Mouse (Mus musculus): ENCODE results near the gene Angel2. TPM values are rescaled to one million over a fixed set of nuclear protein-coding genes. Genes with fewer than 3 reads are reported as not detected.

Angel2 gene
- polyA plus RNA-seq, 1 experiment from 2014 or later: 44.8 TPM

- Histone ChIP-seq H3K27me3 (ENCODE audit: insufficient read depth, low read length) (no peaks in the 10 kb centered on the region), H3K9ac (replicated peaks; ENCODE audit: low read length) (no peak overlapping the region), H3K36me3 (ENCODE audit: insufficient read depth, low read length) (peaks cover 16% of the 10 kb centered on the region), H3K4me3 (ENCODE audit: low read length) (no peak overlapping the region), H3K4me2 (replicated peaks; ENCODE audit: low read depth, low read length) (no peak overlapping the region), H3K4me1 (ENCODE audit: insufficient read depth, low read length) (peaks cover 27% of the 10 kb centered on the region), H3K27ac (ENCODE audit: low read length) (no peak overlapping the region), H3K9me3 (ENCODE audit: low read length) (no peaks in the 10 kb centered on the region)
- WGBS: 60% methylated on average over 1 of the region's 1 CpGs
- ATAC-seq (ENCODE audit: low FRiP score, low TSS enrichment): no peak
Measured at GRCm38 (mm10) chr1:190974833-190975232, 49.9 kb downstream of the Angel2 start.

GRCm38 (mm10) chr1:190976887-190977573, 52.1 kb downstream of the Angel2 start:
- Histone ChIP-seq H3K4me3 (ENCODE audit: low read length) (peak overlapping the region; percentile 71), H3K27ac (ENCODE audit: low read length) (no peak overlapping the region), H3K36me3 (ENCODE audit: insufficient read depth, low read length) (peaks cover 10% of the 10 kb centered on the region), H3K9me3 (ENCODE audit: low read length) (no peaks in the 10 kb centered on the region), H3K4me1 (ENCODE audit: insufficient read depth, low read length) (peaks cover 30% of the 10 kb centered on the region), H3K4me2 (replicated peaks; ENCODE audit: low read depth, low read length) (peak overlapping the region; percentile 99), H3K9ac (replicated peaks; ENCODE audit: low read length) (peak overlapping the region; percentile 36; the same call in 1 of the 2 replicates), H3K27me3 (ENCODE audit: insufficient read depth, low read length) (no peaks in the 10 kb centered on the region)
- no peak for ATAC-seq (ENCODE audit: low FRiP score, low TSS enrichment)
- 25% methylated on average over 11 of the region's 11 CpGs for WGBS

GRCm38 (mm10) chr1:190978001-190978400, 53.1 kb downstream of the Angel2 start:
- no peaks in the 10 kb centered on the region for H3K27me3 ChIP-seq (ENCODE audit: insufficient read depth, low read length)
- H3K9ac ChIP-seq (replicated peaks; ENCODE audit: low read length): peak overlapping the region; percentile 82
- under 1% methylated on average over 22 of the region's 22 CpGs for WGBS
- peak overlapping the region; percentile 71 for H3K4me3 ChIP-seq (ENCODE audit: low read length)
- peaks cover 28% of the 10 kb centered on the region for H3K4me1 ChIP-seq (ENCODE audit: insufficient read depth, low read length)
- H3K4me2 ChIP-seq (replicated peaks; ENCODE audit: low read depth, low read length): peak overlapping the region; percentile 99
- H3K27ac ChIP-seq (ENCODE audit: low read length): no peak overlapping the region
- no peak for ATAC-seq (ENCODE audit: low FRiP score, low TSS enrichment)
- peaks cover 9% of the 10 kb centered on the region for H3K36me3 ChIP-seq (ENCODE audit: insufficient read depth, low read length)
- no peaks in the 10 kb centered on the region for H3K9me3 ChIP-seq (ENCODE audit: low read length)

GRCm38 (mm10) chr1:190978511-190979073, 53.7 kb downstream of the Angel2 start:
- Histone ChIP-seq H3K9me3 (ENCODE audit: low read length) (no peaks in the 10 kb centered on the region), H3K9ac (replicated peaks; ENCODE audit: low read length) (peak overlapping the region; percentile 82), H3K27ac (ENCODE audit: low read length) (peak overlapping the region; percentile 89), H3K4me3 (ENCODE audit: low read length) (peak overlapping the region; percentile 71), H3K4me2 (replicated peaks; ENCODE audit: low read depth, low read length) (peak overlapping the region; percentile 99), H3K27me3 (ENCODE audit: insufficient read depth, low read length) (no peaks in the 10 kb centered on the region), H3K36me3 (ENCODE audit: insufficient read depth, low read length) (peaks cover 4% of the 10 kb centered on the region), H3K4me1 (ENCODE audit: insufficient read depth, low read length) (peaks cover 25% of the 10 kb centered on the region)
- under 1% methylated on average over 46 of the region's 46 CpGs for WGBS
- peak; percentile 77 for ATAC-seq (ENCODE audit: low FRiP score, low TSS enrichment)

- Histone ChIP-seq H3K4me1 (ENCODE audit: insufficient read depth, low read length) (peaks cover 25% of the 10 kb centered on the region), H3K4me3 (ENCODE audit: low read length) (peak within 1 kb of the TSS; percentile 71), H3K27me3 (ENCODE audit: insufficient read depth, low read length) (no peaks in the 10 kb centered on the region), H3K9me3 (ENCODE audit: low read length) (no peaks in the 10 kb centered on the region), H3K4me2 (replicated peaks; ENCODE audit: low read depth, low read length) (peak within 1 kb of the TSS; percentile 99), H3K27ac (ENCODE audit: low read length) (peak within 1 kb of the TSS; percentile 89), H3K9ac (replicated peaks; ENCODE audit: low read length) (peak within 1 kb of the TSS; percentile 82), H3K36me3 (ENCODE audit: insufficient read depth, low read length) (peaks cover 4% of the 10 kb centered on the region; the same call in 1 of the 2 replicates)
- WGBS: under 1% methylated on average over 38 of the region's 38 CpGs
- peak; percentile 98 for ATAC-seq (ENCODE audit: low FRiP score, low TSS enrichment)
Measured at GRCm38 (mm10) chr1:190979100-190979563, 54.2 kb downstream of the Angel2 start, which contains the start of gene Vash2. Gene Vash2 (minus strand): TSS chr1:190979296.

- Histone ChIP-seq H3K4me2 (replicated peaks; ENCODE audit: low read depth, low read length) (no peak overlapping the region), H3K9me3 (ENCODE audit: low read length) (no peaks in the 10 kb centered on the region), H3K27me3 (ENCODE audit: insufficient read depth, low read length) (no peaks in the 10 kb centered on the region), H3K36me3 (ENCODE audit: insufficient read depth, low read length) (no peaks in the 10 kb centered on the region), H3K27ac (ENCODE audit: low read length) (no peak overlapping the region), H3K4me1 (ENCODE audit: insufficient read depth, low read length) (peaks cover 25% of the 10 kb centered on the region), H3K4me3 (ENCODE audit: low read length) (no peak overlapping the region), H3K9ac (replicated peaks; ENCODE audit: low read length) (no peak overlapping the region)
- ATAC-seq (ENCODE audit: low FRiP score, low TSS enrichment): no peak
- WGBS: 81% methylated on average over 1 of the region's 1 CpGs
Measured at GRCm38 (mm10) chr1:190980470-190980869, 55.6 kb downstream of the Angel2 start.

- Histone ChIP-seq H3K9me3 (ENCODE audit: low read length) (no peaks in the 10 kb centered on the region), H3K4me1 (ENCODE audit: insufficient read depth, low read length) (peaks cover 23% of the 10 kb centered on the region), H3K27me3 (ENCODE audit: insufficient read depth, low read length) (no peaks in the 10 kb centered on the region), H3K36me3 (ENCODE audit: insufficient read depth, low read length) (no peaks in the 10 kb centered on the region), H3K9ac (replicated peaks; ENCODE audit: low read length) (no peak overlapping the region), H3K27ac (ENCODE audit: low read length) (no peak overlapping the region), H3K4me3 (ENCODE audit: low read length) (no peak overlapping the region), H3K4me2 (replicated peaks; ENCODE audit: low read depth, low read length) (no peak overlapping the region)
- WGBS: 83% methylated on average over 4 of the region's 4 CpGs
- no peak for ATAC-seq (ENCODE audit: low FRiP score, low TSS enrichment)
Measured at GRCm38 (mm10) chr1:190981412-190981811, 56.5 kb downstream of the Angel2 start.

GRCm38 (mm10) chr1:190989437-190990082, 64.6 kb downstream of the Angel2 start:
- no peak for ATAC-seq (ENCODE audit: low FRiP score, low TSS enrichment)
- Histone ChIP-seq H3K4me2 (replicated peaks; ENCODE audit: low read depth, low read length) (no peak overlapping the region), H3K9ac (replicated peaks; ENCODE audit: low read length) (no peak overlapping the region), H3K36me3 (ENCODE audit: insufficient read depth, low read length) (no peaks in the 10 kb centered on the region), H3K4me1 (ENCODE audit: insufficient read depth, low read length) (no peaks in the 10 kb centered on the region), H3K9me3 (ENCODE audit: low read length) (no peaks in the 10 kb centered on the region), H3K4me3 (ENCODE audit: low read length) (no peak overlapping the region), H3K27ac (ENCODE audit: low read length) (no peak overlapping the region), H3K27me3 (ENCODE audit: insufficient read depth, low read length) (no peaks in the 10 kb centered on the region)
- WGBS: 82% methylated on average over 9 of the region's 9 CpGs

GRCm38 (mm10) chr1:190995548-190995947, 70.6 kb downstream of the Angel2 start:
- H3K4me1 ChIP-seq (ENCODE audit: insufficient read depth, low read length): peaks cover 7% of the 10 kb centered on the region; the same call in 1 of the 2 replicates
- peaks cover 6% of the 10 kb centered on the region; the same call in 1 of the 2 replicates for H3K9me3 ChIP-seq (ENCODE audit: low read length)
- H3K36me3 ChIP-seq (ENCODE audit: insufficient read depth, low read length): no peaks in the 10 kb centered on the region
- H3K4me2 ChIP-seq (replicated peaks; ENCODE audit: low read depth, low read length): no peak overlapping the region
- no peak overlapping the region for H3K4me3 ChIP-seq (ENCODE audit: low read length)
- ATAC-seq (ENCODE audit: low FRiP score, low TSS enrichment): peak; percentile 92
- no peak overlapping the region for H3K9ac ChIP-seq (replicated peaks; ENCODE audit: low read length)
- 26% methylated on average over 7 of the region's 7 CpGs for WGBS
- H3K27ac ChIP-seq (ENCODE audit: low read length): no peak overlapping the region
- H3K27me3 ChIP-seq (ENCODE audit: insufficient read depth, low read length): no peaks in the 10 kb centered on the region

All from kidney, embryonic 16.5 days (tissue).